Mouse (Mus musculus): ENCODE results near the gene Gm1123. TPM values are rescaled to one million over a fixed set of nuclear protein-coding genes. Genes with fewer than 3 reads are reported as not detected.

Gene Gm1123
- polyA plus RNA-seq (2015; fragmentation: Nextera tagmentation; extraction: Ambion mirVana) = 0.07 and 0.08 TPM in 2 replicates

- Histone ChIP-seq H3K9me3 (ENCODE audit: control insufficient read depth, low read length) (no peaks in the 10 kb centered on the region), H3K27me3 (ENCODE audit: control insufficient read depth, insufficient read depth, low read length) (no peaks in the 10 kb centered on the region), H3K4me2 (replicated peaks; ENCODE audit: low read depth) (no peak within 1 kb of the TSS), H3K9ac (ENCODE audit: low read length) (no peak within 1 kb of the TSS), H3K4me3 (ENCODE audit: low read depth, low read length) (no peak within 1 kb of the TSS), H3K4me1 (replicated peaks; ENCODE audit: control insufficient read depth, insufficient read depth) (no peaks in the 10 kb centered on the region), H3K27ac (replicated peaks) (no peak within 1 kb of the TSS), H3K36me3 (ENCODE audit: control insufficient read depth, insufficient read depth, low read length) (no peaks in the 10 kb centered on the region)
- no peak for ATAC-seq (ENCODE audit: low FRiP score, low TSS enrichment)
- 67% methylated on average over 12 of the region's 12 CpGs for WGBS
- peak; percentile 40 for DNase-seq (ENCODE audit: low spot score)
- TF ChIP-seq EP300 (optimal IDR thresholded peaks at IDR 0.05) = no peak
- TF ChIP-seq CTCF (IDR thresholded peaks at IDR 0.05; ENCODE audit: low read depth) = no peak
These were observed at the start of gene Gm1123 for GRCm38 (mm10) chr9:99035575-99035974. TSS of gene Gm1123 (minus strand) at chr9:99035715.

GRCm38 (mm10) chr9:99081718-99082117 is 46.2 kb upstream of the Gm1123 start:
- no peaks in the 10 kb centered on the region for H3K27me3 ChIP-seq (ENCODE audit: control insufficient read depth, insufficient read depth, low read length)
- WGBS = 90% methylated on average over 5 of the region's 5 CpGs
- H3K27ac ChIP-seq (replicated peaks) = no peak overlapping the region
- no peaks in the 10 kb centered on the region for H3K4me1 ChIP-seq (replicated peaks; ENCODE audit: control insufficient read depth, insufficient read depth)
- no peaks in the 10 kb centered on the region for H3K36me3 ChIP-seq (ENCODE audit: control insufficient read depth, insufficient read depth, low read length)
- H3K4me2 ChIP-seq (replicated peaks; ENCODE audit: low read depth) = no peak overlapping the region
- no peak for ATAC-seq (ENCODE audit: low FRiP score, low TSS enrichment)
- no peak overlapping the region for H3K9ac ChIP-seq (ENCODE audit: low read length)
- no peaks in the 10 kb centered on the region for H3K9me3 ChIP-seq (ENCODE audit: control insufficient read depth, low read length)
- H3K4me3 ChIP-seq (ENCODE audit: low read depth, low read length) = no peak overlapping the region
- TF ChIP-seq CTCF (IDR thresholded peaks at IDR 0.05; ENCODE audit: low read depth) (no peak), EP300 (optimal IDR thresholded peaks at IDR 0.05) (no peak)
- DNase-seq (ENCODE audit: low spot score) = no peak

DNA sequence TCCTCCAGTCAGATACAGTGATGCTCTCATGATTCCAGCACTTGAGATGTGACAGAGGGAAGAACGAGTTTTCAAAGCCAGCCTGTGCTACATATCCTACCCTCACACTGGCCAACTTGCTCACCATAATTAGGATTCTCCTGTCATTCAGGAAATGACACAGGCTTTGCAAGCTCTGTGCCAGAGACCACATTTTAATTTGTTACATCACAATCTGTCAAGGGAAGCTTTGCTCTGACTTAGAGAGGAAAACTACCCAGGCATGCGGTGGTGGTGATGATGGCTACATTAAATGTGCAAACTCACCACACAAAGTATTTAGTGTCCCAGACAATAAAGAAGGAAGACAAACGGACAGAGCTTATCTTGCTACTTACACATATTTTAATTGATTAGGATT is 45.8 kb upstream of the Gm1123 start:
- ATAC-seq (ENCODE audit: low FRiP score, low TSS enrichment) = no peak
- H3K4me3 ChIP-seq (ENCODE audit: low read depth, low read length) = no peak overlapping the region
- no peaks in the 10 kb centered on the region for H3K4me1 ChIP-seq (replicated peaks; ENCODE audit: control insufficient read depth, insufficient read depth)
- no peaks in the 10 kb centered on the region for H3K27me3 ChIP-seq (ENCODE audit: control insufficient read depth, insufficient read depth, low read length)
- no peaks in the 10 kb centered on the region for H3K9me3 ChIP-seq (ENCODE audit: control insufficient read depth, low read length)
- H3K9ac ChIP-seq (ENCODE audit: low read length) = no peak overlapping the region
- H3K36me3 ChIP-seq (ENCODE audit: control insufficient read depth, insufficient read depth, low read length) = no peaks in the 10 kb centered on the region
- H3K27ac ChIP-seq (replicated peaks) = no peak overlapping the region
- no peak overlapping the region for H3K4me2 ChIP-seq (replicated peaks; ENCODE audit: low read depth)
- TF ChIP-seq EP300 (optimal IDR thresholded peaks at IDR 0.05) (no peak), CTCF (IDR thresholded peaks at IDR 0.05; ENCODE audit: low read depth) (no peak)
- 73% methylated on average over 3 of the region's 3 CpGs for WGBS
- no peak for DNase-seq (ENCODE audit: low spot score)

DNA sequence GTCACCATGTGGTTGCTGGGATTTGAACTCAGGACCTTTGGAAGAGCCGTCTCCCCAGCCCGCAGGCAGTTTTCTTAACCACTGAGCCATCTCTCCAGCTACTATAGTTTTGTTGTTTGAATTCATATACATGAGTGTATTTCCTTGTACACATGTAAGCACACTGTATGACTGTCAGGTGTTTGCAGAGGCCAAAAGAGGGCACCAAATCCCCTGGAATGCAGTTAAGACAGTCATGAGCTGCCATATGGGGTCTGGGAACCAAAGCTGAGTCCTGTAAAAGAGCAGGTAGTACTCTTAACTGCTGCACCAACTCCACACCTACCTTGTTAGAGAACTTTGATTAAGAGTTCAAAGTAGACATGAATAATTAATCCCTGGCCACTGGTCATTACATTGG is 45.1 kb upstream of the Gm1123 start:
- no peaks in the 10 kb centered on the region for H3K4me1 ChIP-seq (replicated peaks; ENCODE audit: control insufficient read depth, insufficient read depth)
- H3K36me3 ChIP-seq (ENCODE audit: control insufficient read depth, insufficient read depth, low read length) = no peaks in the 10 kb centered on the region
- DNase-seq (ENCODE audit: low spot score) = no peak
- no peak overlapping the region for H3K4me2 ChIP-seq (replicated peaks; ENCODE audit: low read depth)
- H3K9ac ChIP-seq (ENCODE audit: low read length) = no peak overlapping the region
- no peaks in the 10 kb centered on the region for H3K27me3 ChIP-seq (ENCODE audit: control insufficient read depth, insufficient read depth, low read length)
- 97% methylated on average over 2 of the region's 2 CpGs for WGBS
- TF ChIP-seq EP300 (optimal IDR thresholded peaks at IDR 0.05) (no peak), CTCF (IDR thresholded peaks at IDR 0.05; ENCODE audit: low read depth) (peak; percentile 39)
- H3K4me3 ChIP-seq (ENCODE audit: low read depth, low read length) = no peak overlapping the region
- no peak overlapping the region for H3K27ac ChIP-seq (replicated peaks)
- no peak for ATAC-seq (ENCODE audit: low FRiP score, low TSS enrichment)
- H3K9me3 ChIP-seq (ENCODE audit: control insufficient read depth, low read length) = no peaks in the 10 kb centered on the region

- no peak for ATAC-seq (ENCODE audit: low FRiP score, low TSS enrichment)
- 56% methylated on average over 2 of the region's 2 CpGs for WGBS
- no peak overlapping the region for H3K27ac ChIP-seq (replicated peaks)
- H3K9me3 ChIP-seq (ENCODE audit: control insufficient read depth, low read length) = no peaks in the 10 kb centered on the region
- H3K4me3 ChIP-seq (ENCODE audit: low read depth, low read length) = no peak overlapping the region
- H3K27me3 ChIP-seq (ENCODE audit: control insufficient read depth, insufficient read depth, low read length) = no peaks in the 10 kb centered on the region
- TF ChIP-seq CTCF (IDR thresholded peaks at IDR 0.05; ENCODE audit: low read depth) = no peak
- no peak for TF ChIP-seq EP300 (optimal IDR thresholded peaks at IDR 0.05)
- DNase-seq (ENCODE audit: low spot score) = no peak
- H3K4me2 ChIP-seq (replicated peaks; ENCODE audit: low read depth) = no peak overlapping the region
- H3K4me1 ChIP-seq (replicated peaks; ENCODE audit: control insufficient read depth, insufficient read depth) = no peaks in the 10 kb centered on the region
- H3K36me3 ChIP-seq (ENCODE audit: control insufficient read depth, insufficient read depth, low read length) = no peaks in the 10 kb centered on the region; the same call in 1 of the 2 replicates
- no peak overlapping the region for H3K9ac ChIP-seq (ENCODE audit: low read length)
These were observed 38.9 kb upstream of the Gm1123 start for GRCm38 (mm10) chr9:99074462-99074861.

DNA sequence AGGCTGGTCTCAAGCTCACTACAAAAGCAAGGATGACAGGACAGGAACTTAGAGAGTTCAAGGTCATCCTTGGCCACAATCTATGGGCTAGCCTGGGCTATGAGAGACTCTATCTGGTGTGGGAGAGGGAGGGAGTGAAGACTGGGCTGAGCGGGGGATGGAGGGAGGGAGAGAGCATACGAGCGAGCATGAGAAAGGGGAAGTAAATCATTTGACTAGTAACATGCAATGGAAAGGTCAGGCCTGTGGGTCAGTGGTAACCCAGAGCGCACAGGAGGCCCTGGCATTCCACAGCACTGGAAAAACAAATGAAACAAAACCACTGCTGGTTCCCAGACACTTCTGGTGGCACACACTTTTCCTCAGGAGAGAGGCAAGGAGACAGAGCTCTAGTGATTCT is 37.0 kb upstream of the Gm1123 start:
- ATAC-seq (ENCODE audit: low FRiP score, low TSS enrichment) (no peak), DNase-seq (ENCODE audit: low spot score) (no peak)
- Histone ChIP-seq H3K4me3 (ENCODE audit: low read depth, low read length) (no peak overlapping the region), H3K27ac (replicated peaks) (no peak overlapping the region), H3K9ac (ENCODE audit: low read length) (no peak overlapping the region), H3K36me3 (ENCODE audit: control insufficient read depth, insufficient read depth, low read length) (no peaks in the 10 kb centered on the region; the same call in 1 of the 2 replicates), H3K27me3 (ENCODE audit: control insufficient read depth, insufficient read depth, low read length) (no peaks in the 10 kb centered on the region), H3K4me2 (replicated peaks; ENCODE audit: low read depth) (no peak overlapping the region), H3K4me1 (replicated peaks; ENCODE audit: control insufficient read depth, insufficient read depth) (no peaks in the 10 kb centered on the region), H3K9me3 (ENCODE audit: control insufficient read depth, low read length) (no peaks in the 10 kb centered on the region)
- TF ChIP-seq EP300 (optimal IDR thresholded peaks at IDR 0.05) = no peak
- no peak for TF ChIP-seq CTCF (IDR thresholded peaks at IDR 0.05; ENCODE audit: low read depth)
- WGBS = 60% methylated on average over 4 of the region's 4 CpGs

Measured in stomach, postnatal 0 days (tissue).